Mouse (Mus musculus) bone marrow, adult 2 months (tissue): Measurements from ENCODE around the gene Zdhhc4.

Experiments
- CTCF ChIP-seq: fragments of 200-500 bp; IDR thresholded peaks from 2 replicates; pipeline ENCODE4 v1.5.1; 2011; ENCODE audit warnings: low read length, control low read depth; ENCODE audit not compliant: control insufficient read depth, insufficient read depth
- POLR2A ChIP-seq: fragments of 200-500 bp; IDR thresholded peaks from 2 replicates; pipeline ENCODE4 v1.6.1; 2011; ENCODE audit warnings: low read depth, mild to moderate bottlenecking, control low read depth, low read length, borderline replicate concordance; ENCODE audit not compliant: control insufficient read depth

GRCm38 (mm10) chr5:143287774-143288328, 41.2 kb downstream of the Zdhhc4 start:
- TF ChIP-seq POLR2A: no peak; the same call in 1 of the 2 replicates
- TF ChIP-seq CTCF: no peak
